Mouse (Mus musculus): Measurements from ENCODE around the gene Psmb7. TPM values are rescaled to one million over a fixed set of nuclear protein-coding genes. Genes with fewer than 3 reads are reported as not detected.

Psmb7 gene
- total and polyA plus RNA-seq, 2 experiments: 99.4 to 219 TPM

- no peak for DNase-seq (ENCODE audit: extremely low read depth, low read depth, low spot score)
- no peak overlapping the region for H3K27ac ChIP-seq (replicated peaks; ENCODE audit: insufficient read depth, low read depth, low read length)
- H3K27me3 ChIP-seq (ENCODE audit: control insufficient read depth, insufficient read depth, low read length): no peaks in the 10 kb centered on the region
- no peak overlapping the region for H3K4me3 ChIP-seq (ENCODE audit: insufficient read depth, low read depth, low read length)
- H3K79me2 ChIP-seq (ENCODE audit: control insufficient read depth, insufficient read depth, low read length): no peaks in the 10 kb centered on the region
- peaks cover 7% of the 10 kb centered on the region; the same call in 1 of the 2 replicates for H3K36me3 ChIP-seq (ENCODE audit: control insufficient read depth, insufficient read depth, low read length)
- no peak for TF ChIP-seq POLR2A (IDR thresholded peaks at IDR 0.05; ENCODE audit: extremely low read depth, insufficient read depth, low read length)
- no peak for TF ChIP-seq CTCF (IDR thresholded peaks at IDR 0.05; ENCODE audit: low read depth, low read length)
- 88% methylated on average over 2 of the region's 2 CpGs for WGBS
- no peak overlapping the region for H3K9ac ChIP-seq (ENCODE audit: low read depth, low read length)
- H3K4me1 ChIP-seq (ENCODE audit: control insufficient read depth, insufficient read depth, low read length): no peaks in the 10 kb centered on the region
Measured at GRCm38 (mm10) chr2:38574697-38575096, 69.2 kb downstream of the Psmb7 start.

- DNase-seq (ENCODE audit: extremely low read depth, low read depth, low spot score): no peak
- peaks cover 6% of the 10 kb centered on the region; the same call in 1 of the 2 replicates for H3K36me3 ChIP-seq (ENCODE audit: control insufficient read depth, insufficient read depth, low read length)
- TF ChIP-seq CTCF (IDR thresholded peaks at IDR 0.05; ENCODE audit: low read depth, low read length) (no peak), POLR2A (IDR thresholded peaks at IDR 0.05; ENCODE audit: extremely low read depth, insufficient read depth, low read length) (no peak)
- no peak overlapping the region for H3K4me3 ChIP-seq (ENCODE audit: insufficient read depth, low read depth, low read length)
- no peaks in the 10 kb centered on the region for H3K79me2 ChIP-seq (ENCODE audit: control insufficient read depth, insufficient read depth, low read length)
- no peak overlapping the region for H3K27ac ChIP-seq (replicated peaks; ENCODE audit: insufficient read depth, low read depth, low read length)
- WGBS: 95% methylated on average over 23 of the region's 23 CpGs
- H3K9ac ChIP-seq (ENCODE audit: low read depth, low read length): no peak overlapping the region
- no peaks in the 10 kb centered on the region for H3K27me3 ChIP-seq (ENCODE audit: control insufficient read depth, insufficient read depth, low read length)
- no peaks in the 10 kb centered on the region for H3K4me1 ChIP-seq (ENCODE audit: control insufficient read depth, insufficient read depth, low read length)
Measured at GRCm38 (mm10) chr2:38571971-38572601, 71.8 kb downstream of the Psmb7 start.

GRCm38 (mm10) chr2:38562596-38562995 is 81.3 kb downstream of the Psmb7 start:
- DNase-seq (ENCODE audit: extremely low read depth, low read depth, low spot score): peak; percentile 95
- Histone ChIP-seq H3K9ac (ENCODE audit: low read depth, low read length) (no peak overlapping the region), H3K36me3 (ENCODE audit: control insufficient read depth, insufficient read depth, low read length) (peaks cover 26% of the 10 kb centered on the region), H3K27ac (replicated peaks; ENCODE audit: insufficient read depth, low read depth, low read length) (no peak overlapping the region), H3K79me2 (ENCODE audit: control insufficient read depth, insufficient read depth, low read length) (no peaks in the 10 kb centered on the region), H3K4me1 (ENCODE audit: control insufficient read depth, insufficient read depth, low read length) (peaks cover 8% of the 10 kb centered on the region; the same call in 1 of the 2 replicates), H3K4me3 (ENCODE audit: insufficient read depth, low read depth, low read length) (no peak overlapping the region), H3K27me3 (ENCODE audit: control insufficient read depth, insufficient read depth, low read length) (no peaks in the 10 kb centered on the region)
- WGBS: 32% methylated on average over 4 of the region's 4 CpGs
- no peak for TF ChIP-seq CTCF (IDR thresholded peaks at IDR 0.05; ENCODE audit: low read depth, low read length)
- TF ChIP-seq POLR2A (IDR thresholded peaks at IDR 0.05; ENCODE audit: extremely low read depth, insufficient read depth, low read length): no peak

- TF ChIP-seq POLR2A (IDR thresholded peaks at IDR 0.05; ENCODE audit: extremely low read depth, insufficient read depth, low read length) (no peak), CTCF (IDR thresholded peaks at IDR 0.05; ENCODE audit: low read depth, low read length) (no peak)
- DNase-seq (ENCODE audit: extremely low read depth, low read depth, low spot score): no peak
- Histone ChIP-seq H3K4me1 (ENCODE audit: control insufficient read depth, insufficient read depth, low read length) (peaks cover 8% of the 10 kb centered on the region; the same call in 1 of the 2 replicates), H3K27ac (replicated peaks; ENCODE audit: insufficient read depth, low read depth, low read length) (no peak overlapping the region), H3K36me3 (ENCODE audit: control insufficient read depth, insufficient read depth, low read length) (peaks cover 24% of the 10 kb centered on the region), H3K79me2 (ENCODE audit: control insufficient read depth, insufficient read depth, low read length) (0 out of 2 replicates have a peak, but pooled peaks cover under 1% of the 10 kb centered on the region), H3K4me3 (ENCODE audit: insufficient read depth, low read depth, low read length) (no peak overlapping the region), H3K27me3 (ENCODE audit: control insufficient read depth, insufficient read depth, low read length) (no peaks in the 10 kb centered on the region), H3K9ac (ENCODE audit: low read depth, low read length) (no peak overlapping the region)
- 86% methylated on average over 17 of the region's 17 CpGs for WGBS
Measured at GRCm38 (mm10) chr2:38560296-38561227, 83.3 kb downstream of the Psmb7 start.

GRCm38 (mm10) chr2:38556721-38557120 is 87.2 kb downstream of the Psmb7 start:
- Histone ChIP-seq H3K27me3 (ENCODE audit: control insufficient read depth, insufficient read depth, low read length) (no peaks in the 10 kb centered on the region), H3K9ac (ENCODE audit: low read depth, low read length) (no peak overlapping the region), H3K27ac (replicated peaks; ENCODE audit: insufficient read depth, low read depth, low read length) (no peak overlapping the region), H3K4me3 (ENCODE audit: insufficient read depth, low read depth, low read length) (no peak overlapping the region), H3K36me3 (ENCODE audit: control insufficient read depth, insufficient read depth, low read length) (peaks cover 24% of the 10 kb centered on the region), H3K4me1 (ENCODE audit: control insufficient read depth, insufficient read depth, low read length) (no peaks in the 10 kb centered on the region), H3K79me2 (ENCODE audit: control insufficient read depth, insufficient read depth, low read length) (peaks cover 14% of the 10 kb centered on the region)
- no peak for DNase-seq (ENCODE audit: extremely low read depth, low read depth, low spot score)
- no peak for TF ChIP-seq POLR2A (IDR thresholded peaks at IDR 0.05; ENCODE audit: extremely low read depth, insufficient read depth, low read length)
- TF ChIP-seq CTCF (IDR thresholded peaks at IDR 0.05; ENCODE audit: low read depth, low read length): no peak
- WGBS: 94% methylated on average over 3 of the region's 3 CpGs
